Mouse (Mus musculus): Measurements from ENCODE around the gene Otp. TPM values are rescaled to one million over a fixed set of nuclear protein-coding genes. Genes with fewer than 3 reads are reported as not detected.

Otp gene
- total RNA-seq (2021) (not detected), polyA plus RNA-seq (2012; rRNA removed) (not detected in 2 replicates)
- long read RNA-seq, result 0 reads

- DNase-seq, result no peak
These were observed at the start of gene Otp for GRCm38 (mm10) chr13:94875396-94875880. Otp (plus strand) TSS chr13:94875602.

DNA sequence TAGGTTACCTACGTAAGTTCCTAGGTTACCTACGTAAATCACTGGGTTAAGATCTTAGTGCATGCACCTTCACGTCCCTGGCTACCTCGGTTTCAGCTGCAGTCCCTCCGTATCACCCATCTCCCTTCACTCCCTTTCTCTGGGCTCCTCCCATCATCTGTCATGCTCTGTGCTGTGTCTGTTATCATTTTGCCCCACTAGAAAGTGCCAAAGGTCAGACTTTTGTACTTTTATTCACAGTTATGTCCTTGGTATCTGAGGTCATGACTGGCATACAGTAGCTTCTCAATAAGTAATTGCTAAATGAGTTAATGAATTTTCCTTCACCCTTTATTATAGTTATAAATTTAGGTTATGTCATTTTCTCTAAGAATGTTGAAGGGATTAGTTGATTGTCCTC is 49.0 kb upstream of the Otp start:
- no peak for DNase-seq

DNA sequence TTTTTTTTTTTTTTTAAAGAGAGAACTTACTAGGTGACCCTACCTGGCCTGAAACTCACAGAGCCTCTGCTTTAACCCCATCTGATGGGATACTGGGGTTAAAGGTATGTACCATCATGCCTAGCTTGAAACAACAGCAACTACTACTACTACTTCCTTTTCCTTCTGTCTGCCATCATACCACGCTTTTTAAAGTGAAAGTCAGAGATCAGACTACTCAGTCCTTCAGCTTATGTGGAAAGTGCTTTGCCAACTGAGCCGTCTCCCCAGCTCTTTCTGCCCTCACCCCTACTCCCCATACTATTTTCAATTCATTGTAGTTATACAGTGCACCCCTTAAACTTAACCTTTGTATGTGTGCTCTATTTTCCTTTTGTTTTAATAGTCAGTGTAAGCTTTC is 48.4 kb upstream of the Otp start:
- DNase-seq, result no peak

DNA sequence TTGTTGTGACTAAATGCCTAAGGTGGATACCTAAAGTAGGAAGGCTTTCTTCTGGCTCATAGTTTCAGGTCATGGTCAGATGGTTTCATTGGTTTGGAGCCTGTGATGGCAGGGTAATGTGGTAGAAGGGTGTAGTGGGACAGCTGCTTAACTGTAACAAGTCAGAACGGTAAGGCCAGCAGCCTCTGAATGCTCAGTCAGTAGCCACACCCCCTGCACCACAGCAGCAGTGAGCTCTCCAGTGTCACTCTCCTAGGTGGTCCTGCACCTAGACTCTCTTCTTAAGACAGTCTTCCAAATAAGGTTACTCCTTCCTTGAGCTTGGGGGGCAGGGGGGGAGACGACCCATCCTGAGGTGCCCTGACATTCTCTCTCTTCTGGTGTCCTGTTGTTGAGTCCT is 47.6 kb upstream of the Otp start:
- DNase-seq, result no peak

DNA sequence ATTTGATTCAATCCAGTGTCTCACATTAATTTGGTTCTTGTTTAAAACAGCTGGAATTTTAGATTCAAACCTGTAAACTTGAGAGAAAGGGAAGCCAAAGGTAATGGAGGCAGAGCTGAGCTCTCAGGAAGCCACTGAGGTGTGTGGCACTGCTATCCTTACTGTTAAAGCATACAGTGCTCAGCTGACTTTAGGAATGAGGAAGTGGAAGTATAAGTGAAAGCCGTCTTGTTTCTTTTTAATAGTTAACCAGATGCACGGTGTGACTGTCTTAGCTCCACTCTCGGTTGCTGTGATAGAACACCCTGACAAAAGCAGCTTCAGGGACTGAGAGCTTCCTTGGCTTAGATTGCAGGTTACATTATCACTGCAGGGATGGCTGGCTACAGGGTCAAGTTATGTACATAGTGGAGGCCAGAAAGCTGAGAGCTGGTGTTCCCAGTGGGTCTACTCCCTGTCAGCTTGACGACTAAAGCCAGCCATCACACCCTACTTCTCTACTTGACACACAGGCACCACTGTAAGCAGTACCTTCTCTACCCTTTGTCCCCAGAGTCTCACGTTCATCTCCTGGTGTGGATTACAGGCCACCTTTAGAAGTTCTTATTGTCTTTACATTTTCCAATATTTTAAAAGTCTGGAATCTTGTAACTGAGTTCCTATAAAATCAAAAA is 37.2 kb upstream of the Otp start:
- DNase-seq, result no peak

DNA sequence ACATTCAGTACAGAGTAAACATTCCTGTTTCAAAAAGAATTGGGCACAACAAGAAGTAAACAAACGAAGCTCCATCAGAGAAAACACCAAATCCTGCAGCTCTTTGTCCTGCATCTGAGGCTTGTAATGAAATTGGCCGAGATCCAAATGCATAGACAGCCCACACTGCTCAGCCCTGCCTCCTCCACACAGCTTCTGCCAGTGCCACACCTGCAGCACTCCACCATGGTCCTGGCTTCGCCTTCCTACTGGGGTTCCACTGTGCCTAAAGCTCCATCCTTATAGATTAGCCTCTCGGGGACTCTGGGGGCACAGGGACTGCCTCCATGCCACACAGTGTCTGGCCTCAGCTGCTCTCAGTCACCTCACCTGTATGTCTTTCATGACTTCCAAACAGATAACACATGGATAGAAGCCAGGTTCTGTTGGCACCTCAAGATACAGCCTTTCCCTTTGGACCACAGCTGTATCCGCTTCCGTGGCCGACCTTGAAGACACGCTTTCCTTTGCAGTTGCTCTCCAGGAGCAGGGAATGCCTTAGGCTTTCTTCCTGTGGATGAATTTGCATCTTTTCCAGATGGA is 36.6 kb upstream of the Otp start:
- no peak for DNase-seq

- no peak for DNase-seq
These were observed 32.2 kb upstream of the Otp start for GRCm38 (mm10) chr13:94843236-94843635.

GRCm38 (mm10) chr13:94847870-94848269 is 27.5 kb upstream of the Otp start:
- DNase-seq, result no peak

DNA sequence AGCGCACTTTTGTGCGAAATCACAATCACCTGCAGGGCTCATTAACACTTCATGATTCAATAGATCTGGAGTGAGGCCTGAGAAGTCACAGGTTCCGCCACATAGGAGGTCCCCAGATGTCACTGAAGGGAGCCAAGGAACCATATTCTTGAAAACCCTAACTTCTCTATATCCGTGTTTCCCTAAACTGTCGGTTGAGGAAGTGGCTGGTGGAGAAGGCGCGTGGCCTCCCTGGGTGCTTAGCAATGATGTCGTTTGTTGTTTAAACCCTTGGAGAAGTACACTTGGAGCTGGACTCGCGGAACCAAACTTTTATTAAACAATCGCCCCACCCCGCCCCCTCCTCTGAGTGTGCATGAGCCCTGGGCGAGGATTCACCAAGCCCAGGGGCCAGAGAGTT is 26.1 kb upstream of the Otp start:
- DNase-seq, result no peak

DNA sequence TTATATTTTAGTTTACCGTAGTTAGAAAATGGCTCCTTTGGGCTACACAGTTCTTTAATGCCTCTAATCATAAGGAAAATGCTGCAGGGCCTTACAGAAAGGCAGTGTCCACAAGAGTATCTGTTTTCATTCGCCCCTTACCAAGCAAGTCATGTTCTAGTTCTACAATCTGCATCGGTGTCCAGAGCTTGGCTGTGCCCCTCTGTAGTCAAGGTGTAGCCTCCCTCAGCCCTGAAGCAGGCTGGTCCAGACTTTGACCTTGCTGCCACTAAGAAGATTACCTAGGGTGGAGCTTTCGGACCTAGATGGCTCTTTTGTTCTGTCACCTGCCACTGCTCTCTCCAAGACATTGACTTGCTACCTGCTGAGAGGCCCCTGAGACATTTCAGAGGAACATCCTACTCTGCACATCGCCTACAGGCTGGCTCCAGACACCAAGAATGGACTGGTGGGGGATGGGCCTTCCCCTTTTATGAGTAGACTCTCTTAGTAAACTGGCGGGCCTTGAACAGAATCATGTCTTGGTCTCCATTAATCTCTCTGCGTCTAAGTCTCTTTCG is 17.3 kb upstream of the Otp start:
- no peak for DNase-seq

- no peak for DNase-seq
These were observed 16.1 kb upstream of the Otp start for GRCm38 (mm10) chr13:94859256-94859655.

DNA sequence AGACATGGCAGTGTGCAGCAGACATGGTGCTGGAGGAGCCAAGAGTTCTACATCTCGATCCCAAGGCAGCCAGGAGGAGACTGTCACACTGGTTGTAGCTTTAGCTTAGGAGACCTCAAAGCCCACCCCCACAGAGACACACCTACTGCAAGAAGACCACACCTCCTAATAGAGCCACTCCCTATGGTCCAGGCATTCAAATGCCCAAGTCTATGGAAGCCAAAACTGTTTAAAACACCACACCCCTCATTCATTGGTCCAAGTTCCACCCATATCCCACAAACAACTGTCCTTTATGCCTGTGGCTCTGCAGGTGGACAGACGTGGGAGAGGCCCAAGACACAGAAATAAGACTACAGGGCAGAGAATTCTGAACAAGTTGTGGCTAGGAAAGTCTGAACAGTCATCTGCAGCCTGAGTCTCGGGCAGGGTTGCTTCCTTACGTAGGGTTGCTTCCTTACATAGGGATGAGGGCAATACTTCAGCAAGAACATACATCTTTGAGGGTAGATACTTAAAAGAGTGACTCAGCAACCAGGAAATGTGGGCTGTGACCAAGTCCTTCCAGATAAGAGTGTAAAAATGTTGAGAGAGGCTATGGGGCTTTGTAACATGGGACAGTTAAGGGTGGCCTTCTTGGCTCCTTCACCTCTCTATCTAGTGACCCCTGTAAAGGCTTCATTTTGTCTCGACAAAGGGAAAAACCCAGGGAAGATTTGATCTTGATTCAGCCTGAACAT is 12.7 kb upstream of the Otp start:
- no peak for DNase-seq

DNA sequence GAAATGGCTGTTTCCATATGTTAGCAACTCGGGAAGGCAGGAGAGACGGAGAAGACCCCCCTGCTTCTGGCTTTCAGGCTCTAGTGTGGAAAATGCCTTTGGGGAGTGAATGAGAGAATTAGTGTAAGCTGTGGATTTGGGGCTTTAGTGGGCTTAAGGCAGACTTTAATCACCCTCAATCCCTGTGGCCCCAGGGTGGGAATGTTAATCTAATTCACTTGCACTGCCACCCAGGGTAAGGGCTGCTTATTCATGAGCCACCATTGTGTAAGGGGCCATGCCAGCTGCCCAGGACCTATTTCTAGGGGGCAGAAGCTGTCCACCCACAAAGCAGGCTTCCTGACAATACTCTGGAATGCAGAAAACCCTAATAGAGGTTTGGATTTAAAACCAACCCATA is 8.5 kb upstream of the Otp start:
- no peak for DNase-seq

DNA sequence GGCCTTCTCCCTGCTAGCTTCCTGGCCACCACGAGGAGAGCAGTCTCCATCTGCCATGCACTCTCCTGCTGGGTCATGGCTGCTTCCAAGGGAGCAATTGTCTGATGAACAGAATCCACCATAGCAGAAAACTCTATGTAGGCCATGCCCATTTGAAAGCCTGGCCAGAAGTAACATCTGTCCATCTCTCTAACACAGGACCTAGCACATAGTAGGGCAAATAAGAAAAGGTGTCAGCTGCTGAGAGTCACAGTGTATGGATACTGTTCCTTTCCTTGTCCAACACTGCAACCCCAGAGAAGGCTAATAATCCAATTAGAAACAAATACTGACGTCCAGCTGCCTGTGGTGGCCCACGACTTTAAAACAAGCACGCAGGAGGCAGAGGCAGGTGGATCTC is 7.6 kb upstream of the Otp start:
- DNase-seq, result no peak

GRCm38 (mm10) chr13:94868478-94868950 is 6.9 kb upstream of the Otp start:
- DNase-seq, result peak; percentile 56

DNA sequence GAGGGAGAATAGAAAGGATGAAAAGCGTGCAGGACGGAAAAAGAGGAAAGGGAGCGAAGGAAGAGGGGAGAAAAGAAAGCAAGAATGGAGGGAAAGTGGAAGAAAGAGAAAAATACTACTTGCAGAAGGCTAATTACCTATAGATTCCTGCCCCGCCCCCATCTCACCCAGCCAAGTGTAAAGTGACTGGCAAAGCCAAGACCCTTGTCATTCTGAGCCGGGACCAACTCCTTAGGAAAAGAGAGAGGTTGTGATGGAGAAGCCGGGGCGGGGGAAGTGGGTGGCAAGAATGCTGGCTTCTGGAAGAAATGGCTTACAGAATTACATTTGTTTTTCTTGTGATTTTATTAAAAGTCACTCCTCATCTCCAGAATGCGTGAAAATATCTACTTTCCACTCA is 5.9 kb upstream of the Otp start:
- no peak for DNase-seq

DNA sequence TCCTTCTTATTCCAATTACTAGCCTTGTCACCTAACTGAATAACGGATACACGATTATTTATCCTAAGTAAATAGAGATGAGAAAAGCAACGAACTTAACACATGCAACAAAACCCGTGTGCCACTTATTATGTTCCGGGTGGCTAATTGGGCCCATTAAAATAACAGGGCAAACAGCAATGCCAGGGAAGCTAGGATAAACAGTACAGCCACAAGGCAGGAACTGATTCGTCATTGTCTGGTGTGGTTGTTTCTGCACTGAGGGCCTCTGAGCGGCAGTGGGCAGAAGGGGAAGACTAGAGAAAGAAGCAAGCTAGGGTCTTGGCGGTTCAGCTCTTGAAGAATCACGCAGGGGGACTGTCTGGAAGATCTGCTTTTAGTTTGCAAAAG is 5.3 kb upstream of the Otp start:
- no peak for DNase-seq

DNA sequence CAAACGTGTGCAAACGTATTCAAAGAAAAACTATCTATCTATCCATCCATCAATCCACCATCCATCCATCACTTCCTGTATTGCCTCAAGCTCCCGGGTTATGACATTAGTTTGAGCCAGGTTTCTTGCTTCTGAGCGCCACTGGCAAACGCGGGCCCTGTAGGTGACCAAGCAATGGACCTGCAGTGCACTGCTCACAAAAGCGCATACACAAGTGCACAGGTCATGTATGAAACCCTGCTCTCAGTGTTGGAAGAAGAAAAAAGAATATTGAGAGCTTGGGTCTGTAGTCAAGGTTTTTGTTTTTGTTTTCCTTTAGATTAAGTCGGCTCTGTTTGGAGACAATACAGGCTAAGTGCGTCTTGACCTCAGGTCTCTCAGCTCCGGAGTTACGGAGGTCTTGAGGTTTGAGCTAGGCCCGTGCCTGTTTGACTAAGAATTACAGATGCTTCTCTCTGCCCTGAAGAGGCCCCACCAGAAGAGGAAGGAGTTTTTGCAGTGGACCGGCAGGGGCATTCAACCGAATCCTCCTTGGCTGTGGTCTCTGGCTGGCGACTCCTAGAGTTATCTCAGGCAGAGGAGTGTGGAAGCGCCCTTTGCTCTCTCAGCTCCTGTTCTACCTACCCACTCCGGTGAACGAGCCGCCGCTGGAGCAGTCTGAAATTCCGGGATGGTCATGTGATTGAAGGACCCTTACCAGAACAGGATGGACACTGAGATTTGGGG is 4.8 kb upstream of the Otp start:
- DNase-seq, result no peak

DNA sequence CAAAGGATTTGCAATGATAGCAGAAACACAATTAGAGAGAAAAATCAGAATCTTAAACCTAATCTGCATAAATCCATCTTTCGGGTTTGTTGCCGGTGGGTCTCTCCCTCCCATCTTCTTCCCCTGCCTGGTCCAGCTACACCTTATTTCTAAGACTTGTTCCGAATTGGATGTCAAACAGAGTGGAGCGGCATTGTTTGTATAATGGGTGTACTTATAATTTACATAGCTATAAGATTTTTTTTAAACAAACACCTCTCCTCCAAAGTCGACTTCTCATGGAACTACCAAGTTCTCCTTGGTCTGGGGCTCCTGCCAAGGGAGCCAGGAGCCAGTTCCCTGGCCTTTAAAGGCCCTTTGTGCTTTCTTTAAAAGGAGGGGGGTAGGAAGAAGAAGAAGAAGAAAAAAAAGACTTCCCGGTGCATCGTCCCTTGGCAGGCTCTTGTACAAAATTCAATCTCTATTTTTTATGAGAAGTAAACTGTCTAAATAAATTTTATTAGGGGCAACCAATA is 3.5 kb upstream of the Otp start:
- no peak for DNase-seq

DNA sequence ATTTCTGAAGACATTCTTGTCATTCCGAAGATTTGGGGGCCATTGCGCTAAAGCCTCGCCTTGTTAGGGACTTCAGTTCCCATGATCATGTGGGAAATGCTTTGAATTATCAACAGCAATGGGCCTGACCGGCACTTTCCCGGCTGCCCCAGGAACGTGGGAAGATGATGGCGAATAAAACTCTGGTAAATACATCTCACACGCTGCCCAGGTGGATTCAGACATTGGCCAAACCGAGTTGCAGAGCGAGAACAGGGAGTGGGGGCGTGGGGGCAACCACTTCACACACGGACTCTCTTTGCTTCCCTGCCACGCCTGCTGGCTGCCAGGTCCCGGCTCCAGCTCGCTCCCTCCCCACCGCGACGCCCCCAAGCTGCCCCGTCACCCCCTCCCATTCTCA is 3.0 kb upstream of the Otp start:
- DNase-seq, result no peak

DNA sequence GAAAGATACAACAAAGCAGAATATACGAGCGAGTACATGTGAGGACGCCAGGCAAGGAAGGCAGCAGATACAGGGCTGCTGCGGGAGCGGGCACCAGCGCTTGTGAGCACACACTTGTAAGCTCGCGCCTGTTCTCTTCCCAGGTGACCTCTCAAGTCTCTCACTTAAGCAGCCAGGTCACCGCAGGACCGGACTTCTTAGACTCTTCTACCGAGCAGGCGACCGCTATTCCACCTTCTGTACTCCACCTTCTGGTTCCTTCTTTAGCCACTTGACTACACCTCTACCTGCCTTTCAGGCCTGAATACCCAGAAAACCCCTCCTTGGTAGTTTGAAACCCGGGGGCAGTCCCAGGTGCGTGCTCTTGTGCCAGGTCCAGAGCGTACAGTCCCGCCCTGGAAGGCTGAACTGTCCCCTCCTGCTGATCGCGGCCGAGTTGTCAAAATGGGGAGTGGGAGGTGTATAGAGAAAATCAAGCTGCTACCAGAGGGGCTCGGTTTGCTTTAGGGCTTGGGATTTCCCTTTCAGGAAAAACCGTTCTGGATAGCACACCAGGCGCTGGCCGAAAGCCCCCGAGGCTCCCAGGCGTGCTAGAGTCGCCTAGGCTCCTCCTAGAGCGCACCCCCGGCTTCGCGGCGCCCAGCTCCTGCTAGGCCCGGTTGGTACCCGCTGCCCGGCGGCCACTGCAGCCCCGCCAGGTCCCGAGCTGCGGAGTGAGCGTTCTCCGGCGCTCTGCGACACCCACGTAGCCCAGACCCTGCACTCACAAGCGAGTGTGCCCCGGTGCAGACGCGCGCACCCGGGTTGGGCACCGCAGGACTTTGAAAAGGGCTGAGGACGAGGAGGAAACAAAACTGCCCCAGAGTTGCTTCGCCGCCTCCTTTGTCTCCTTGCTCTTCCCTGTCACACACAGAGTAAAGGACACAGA is 2.0 kb upstream of the Otp start:
- no peak for DNase-seq
